Mouse (Mus musculus) spleen, embryonic (tissue): ENCODE measurements around the gene Mum1l1.
"Not testable (repeated sequence)": the region's sequence is repeated elsewhere in the genome, so short reads cannot be mapped to it uniquely, and the experiment has no call there.

Experiments used
- CTCF ChIA-PET: fragments of 350-600 bp; sonication (Branson Sonifier 250); formaldehyde crosslinking; loops from one replicate; lab custom pipeline; 2022; lab: Charles Lee

The Mum1l1 gene

GRCm38 (mm10) chrX:139209829-139210225 is at the start of gene Mum1l1:
Gene Mum1l1 (plus strand): TSS chrX:139210042.
- CTCF ChIA-PET: no interaction called here

GRCm38 (mm10) chrX:139178928-139179327 is 30.9 kb upstream of the Mum1l1 start, which contains the start of gene 4933428M09Rik:
Gene 4933428M09Rik (plus strand): TSS chrX:139179228.
- CTCF ChIA-PET: no interaction called here

GRCm38 (mm10) chrX:139191506-139191905 is 18.3 kb upstream of the Mum1l1 start:
- CTCF ChIA-PET: not testable (repeated sequence)

GRCm38 (mm10) chrX:139194572-139195279 is 15.1 kb upstream of the Mum1l1 start:
- CTCF ChIA-PET: no interaction called here

GRCm38 (mm10) chrX:139209191-139209828 is 532 bp upstream of the Mum1l1 start:
- CTCF ChIA-PET: not testable (repeated sequence)

- CTCF ChIA-PET: no interaction called here
Measured at GRCm38 (mm10) chrX:139214765-139215164, 4.9 kb downstream of the Mum1l1 start.

- CTCF ChIA-PET: no interaction called here
Measured at GRCm38 (mm10) chrX:139216409-139216808, 6.6 kb downstream of the Mum1l1 start.

- CTCF ChIA-PET: no interaction called here
Measured at GRCm38 (mm10) chrX:139216991-139217593, 7.2 kb downstream of the Mum1l1 start.

GRCm38 (mm10) chrX:139217776-139218175 is 7.9 kb downstream of the Mum1l1 start:
- CTCF ChIA-PET: no interaction called here

- CTCF ChIA-PET: no interaction called here
Measured at GRCm38 (mm10) chrX:139219017-139219416, 9.2 kb downstream of the Mum1l1 start.

- CTCF ChIA-PET: no interaction called here
Measured at GRCm38 (mm10) chrX:139220830-139221229, 11.0 kb downstream of the Mum1l1 start.

GRCm38 (mm10) chrX:139221893-139222292 is 12.1 kb downstream of the Mum1l1 start:
- CTCF ChIA-PET: no interaction called here

- CTCF ChIA-PET: no interaction called here
Measured at GRCm38 (mm10) chrX:139231143-139231542, 21.3 kb downstream of the Mum1l1 start.

- CTCF ChIA-PET: no interaction called here
Measured at GRCm38 (mm10) chrX:139247294-139247693, 37.5 kb downstream of the Mum1l1 start.

GRCm38 (mm10) chrX:139257072-139257471 is 47.2 kb downstream of the Mum1l1 start:
- CTCF ChIA-PET: no interaction called here

GRCm38 (mm10) chrX:139281966-139282365 is 72.1 kb downstream of the Mum1l1 start:
- CTCF ChIA-PET: no interaction called here
